Mouse (Mus musculus): ENCODE results near the gene Laptm5.
A peak's percentile ranks its signal among the peaks of the same experiment; 100 is the strongest.

Gene Laptm5

DNA sequence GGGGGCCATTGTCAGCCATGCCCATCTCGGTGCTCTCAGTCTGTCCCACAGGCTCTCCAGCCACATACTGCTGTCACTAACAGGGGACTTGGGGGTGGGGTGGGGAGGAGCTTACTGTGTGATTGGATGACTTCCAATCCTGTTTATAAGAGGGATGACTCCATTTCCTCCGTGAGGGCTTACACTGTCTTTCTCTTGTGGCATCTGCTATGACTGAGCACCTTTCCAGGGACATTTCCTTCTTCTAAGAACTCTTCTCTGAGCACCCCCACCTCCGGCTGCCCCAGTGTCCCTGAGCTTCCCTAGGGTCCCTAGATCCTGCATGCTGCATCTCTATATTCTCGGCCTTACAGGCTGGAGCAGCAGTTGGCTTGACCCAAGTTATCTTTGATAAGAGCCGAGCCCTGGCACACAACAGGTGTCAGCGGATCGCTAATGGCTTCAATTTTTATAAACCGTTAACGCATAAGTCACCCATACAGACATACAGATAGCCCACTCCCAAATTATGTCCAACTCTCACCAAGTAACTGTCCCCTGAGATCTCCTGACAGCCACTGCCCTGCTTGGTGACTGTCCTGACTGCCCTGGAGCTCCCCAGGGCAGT lies 6.9 kb downstream of the Laptm5 start:
- DNase-seq (ENCODE audit: low read depth, low spot score) = no peak

DNA sequence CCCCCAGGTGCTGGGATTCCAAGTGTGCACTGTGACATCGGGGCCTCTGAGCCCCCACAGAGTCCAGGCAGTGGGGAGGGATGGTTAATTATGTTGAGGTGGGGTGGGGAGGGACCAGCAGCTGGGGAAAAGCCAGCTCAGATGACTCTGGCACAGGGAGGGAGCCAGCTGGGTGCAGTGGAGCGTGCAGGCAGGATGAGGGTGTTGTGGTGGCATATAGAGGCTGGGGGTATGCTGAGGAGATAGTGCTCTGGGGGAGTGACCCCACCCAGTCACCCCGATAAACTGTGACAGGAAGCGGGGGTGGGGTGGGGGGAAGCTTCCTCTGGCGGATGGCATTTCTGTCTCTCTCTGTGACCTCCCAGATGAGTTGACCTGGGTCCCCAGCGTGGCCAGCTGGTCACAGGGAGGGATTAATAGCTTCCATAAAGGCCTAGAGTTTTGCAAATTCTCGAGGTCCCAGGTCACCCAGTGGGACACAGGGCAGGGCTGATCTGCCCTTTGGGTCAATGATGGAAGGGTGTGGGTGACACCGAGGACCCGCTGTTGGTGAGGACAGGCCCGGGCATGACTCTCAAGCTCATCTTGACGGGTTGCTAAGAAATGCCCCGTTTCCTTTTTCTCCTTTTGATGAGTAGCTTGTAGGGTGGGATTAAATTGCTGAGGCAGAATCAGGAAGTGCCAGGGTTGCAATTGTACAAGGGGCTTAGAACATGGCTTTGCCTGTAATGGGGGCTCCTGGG lies 8.2 kb downstream of the Laptm5 start:
- DNase-seq (ENCODE audit: low read depth, low spot score) = no peak

DNA sequence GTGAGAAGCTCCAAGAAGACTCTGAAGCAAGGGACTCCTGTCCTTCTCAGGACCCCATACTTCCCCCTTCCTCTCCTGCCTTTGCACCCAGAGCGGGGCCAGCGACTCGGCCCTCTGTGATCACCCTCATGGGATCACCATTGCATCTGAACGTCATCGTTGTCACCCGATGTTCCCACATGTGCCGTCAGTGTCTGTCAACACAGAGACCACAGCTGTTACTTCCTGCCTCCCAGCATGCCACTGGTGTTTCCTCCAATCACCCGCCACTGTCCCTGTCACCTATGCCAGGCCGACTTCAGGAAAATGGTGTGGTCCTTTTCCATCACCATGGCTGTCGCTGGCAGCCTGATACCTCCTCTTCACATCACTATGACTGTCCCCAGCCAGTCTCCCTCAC lies 9.1 kb downstream of the Laptm5 start:
- DNase-seq (ENCODE audit: low read depth, low spot score) = no peak

DNA sequence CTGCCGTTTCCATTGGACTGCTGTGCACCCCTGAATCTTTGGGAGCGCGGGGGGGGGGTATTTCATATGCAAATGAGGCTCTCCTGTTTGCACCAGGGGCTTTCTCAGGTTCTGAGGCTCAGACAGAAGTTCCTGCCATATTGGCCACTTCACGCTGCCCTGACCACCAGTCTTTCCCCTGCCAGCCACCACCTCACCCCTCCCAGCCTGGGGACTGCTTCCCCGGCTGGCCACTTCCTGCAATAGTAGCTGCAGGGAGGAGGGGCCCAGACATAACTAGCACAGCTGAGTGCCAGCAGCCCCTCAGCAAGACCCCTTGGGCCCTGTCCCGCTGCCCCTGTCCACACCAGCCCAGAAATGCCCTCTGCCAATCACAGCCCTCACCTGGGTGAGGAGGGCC lies 13.3 kb downstream of the Laptm5 start:
- no peak for DNase-seq (ENCODE audit: low read depth, low spot score)

- DNase-seq (ENCODE audit: low read depth, low spot score) = no peak
These were observed 14.9 kb downstream of the Laptm5 start for GRCm38 (mm10) chr4:130927821-130928220.

- no peak for DNase-seq (ENCODE audit: low read depth, low spot score)
These were observed 29.7 kb downstream of the Laptm5 start for GRCm38 (mm10) chr4:130942644-130943043.

GRCm38 (mm10) chr4:130944112-130944511 lies 31.2 kb downstream of the Laptm5 start, which contains the start of gene Matn1:
Matn1 (plus strand) TSS chr4:130944385.
- no peak for DNase-seq (ENCODE audit: low read depth, low spot score)

GRCm38 (mm10) chr4:130944779-130945178 lies 31.9 kb downstream of the Laptm5 start:
- DNase-seq (ENCODE audit: low read depth, low spot score) = no peak

- DNase-seq (ENCODE audit: low read depth, low spot score) = peak; percentile 70
These were observed 34.2 kb downstream of the Laptm5 start for GRCm38 (mm10) chr4:130947094-130947647.

GRCm38 (mm10) chr4:130949821-130950384 lies 37.0 kb downstream of the Laptm5 start:
- no peak for DNase-seq (ENCODE audit: low read depth, low spot score)

- DNase-seq (ENCODE audit: low read depth, low spot score) = no peak
These were observed 39.6 kb downstream of the Laptm5 start for GRCm38 (mm10) chr4:130952531-130952930.

- no peak for DNase-seq (ENCODE audit: low read depth, low spot score)
These were observed 44.2 kb downstream of the Laptm5 start for GRCm38 (mm10) chr4:130957156-130957555.

GRCm38 (mm10) chr4:130958812-130959211 lies 45.9 kb downstream of the Laptm5 start:
- no peak for DNase-seq (ENCODE audit: low read depth, low spot score)

DNA sequence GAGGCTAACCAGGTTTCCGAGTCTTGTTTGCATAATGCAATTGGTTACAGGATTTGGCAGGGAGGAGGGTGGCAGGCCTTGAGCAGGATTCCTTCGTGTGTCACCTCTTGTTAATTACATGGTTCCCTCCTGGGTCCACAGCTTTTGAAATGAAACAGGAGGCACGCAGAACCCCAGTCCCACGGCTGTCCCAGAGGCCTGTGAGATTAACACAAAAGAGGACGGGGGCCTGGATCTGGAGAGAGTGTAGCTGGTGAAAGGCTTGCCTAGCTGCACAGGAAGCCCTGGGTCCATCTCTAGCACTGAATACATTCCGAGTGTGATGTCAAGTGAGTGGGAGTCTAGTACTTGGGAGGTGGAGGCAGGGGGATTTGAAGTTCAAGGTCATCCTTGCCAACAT lies 46.8 kb downstream of the Laptm5 start:
- no peak for DNase-seq (ENCODE audit: low read depth, low spot score)

DNA sequence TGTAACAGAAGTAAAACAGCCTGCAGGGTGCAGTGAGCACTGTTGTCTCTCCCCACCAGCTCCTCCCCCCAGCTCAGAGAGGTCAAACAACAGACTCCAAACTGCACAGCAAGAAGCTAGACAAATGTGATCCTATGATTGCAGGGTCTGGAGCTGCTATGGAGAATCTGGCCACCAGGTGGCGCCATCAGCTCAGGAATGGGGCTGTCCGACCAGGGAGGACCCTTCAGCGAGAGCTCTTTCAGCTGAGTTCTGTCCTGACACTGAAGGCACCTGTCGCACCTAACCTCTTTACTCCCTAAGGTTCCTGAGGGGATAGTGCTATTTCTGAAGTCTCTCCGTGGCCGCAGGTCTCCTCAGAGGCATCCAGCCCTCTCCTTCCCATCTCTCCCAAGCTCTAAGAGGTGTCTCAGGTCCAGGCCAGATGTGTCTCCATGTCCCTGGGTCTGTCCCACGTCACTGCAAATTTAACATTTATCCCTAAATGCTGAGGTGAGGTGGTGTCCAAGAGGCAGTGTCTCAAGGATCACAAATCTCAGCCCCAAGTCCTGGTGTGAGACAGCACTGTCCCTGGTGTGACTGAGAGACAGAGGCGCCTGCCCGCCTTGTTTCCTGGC lies 47.3 kb downstream of the Laptm5 start:
- DNase-seq (ENCODE audit: low read depth, low spot score) = peak; percentile 80

DNA sequence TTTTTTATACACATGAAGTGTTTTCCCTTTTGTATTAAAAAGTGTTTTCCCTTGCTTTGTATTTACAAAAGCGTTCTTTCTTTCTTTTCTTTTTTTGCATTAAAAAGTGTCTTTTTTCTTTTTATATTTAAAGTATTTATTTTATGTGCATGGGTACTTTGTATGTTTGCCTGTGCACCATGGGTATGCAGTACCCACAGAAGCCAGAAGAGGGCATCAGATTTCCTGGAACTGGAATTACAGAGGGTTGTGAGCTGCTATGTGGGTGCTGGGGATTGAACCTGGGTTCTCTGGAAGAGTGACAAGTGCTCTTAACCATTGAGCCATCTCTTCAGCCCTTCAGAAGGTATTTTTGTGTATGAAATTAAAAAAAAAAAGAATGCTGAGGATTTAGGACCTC lies 58.4 kb downstream of the Laptm5 start:
- no peak for DNase-seq (ENCODE audit: low read depth, low spot score)

DNA sequence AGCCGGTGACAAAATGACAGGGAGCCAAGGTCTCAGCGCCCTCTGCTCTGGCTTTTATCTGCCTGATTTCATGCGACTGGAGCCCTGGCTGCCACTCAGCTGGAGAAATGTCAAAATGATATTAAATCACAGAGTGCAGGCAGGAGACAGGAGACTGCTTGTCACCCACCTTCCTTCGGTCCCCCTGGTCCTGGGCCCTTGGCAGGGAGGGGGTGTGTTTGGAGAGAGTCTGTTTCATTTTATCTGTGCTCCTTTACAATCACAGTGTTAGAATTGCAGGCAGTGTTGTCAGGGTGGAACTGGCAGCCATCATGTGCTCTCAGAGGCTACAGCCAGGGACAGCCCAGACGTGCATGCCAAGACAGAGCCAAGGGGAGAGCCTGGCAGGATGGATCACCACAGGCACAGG lies 59.5 kb downstream of the Laptm5 start:
- no peak for DNase-seq (ENCODE audit: low read depth, low spot score)

- DNase-seq (ENCODE audit: low read depth, low spot score) = no peak
These were observed 60.7 kb downstream of the Laptm5 start for GRCm38 (mm10) chr4:130973332-130974263.

GRCm38 (mm10) chr4:130978981-130979380 lies 66.1 kb downstream of the Laptm5 start:
- DNase-seq (ENCODE audit: low read depth, low spot score) = no peak

DNA sequence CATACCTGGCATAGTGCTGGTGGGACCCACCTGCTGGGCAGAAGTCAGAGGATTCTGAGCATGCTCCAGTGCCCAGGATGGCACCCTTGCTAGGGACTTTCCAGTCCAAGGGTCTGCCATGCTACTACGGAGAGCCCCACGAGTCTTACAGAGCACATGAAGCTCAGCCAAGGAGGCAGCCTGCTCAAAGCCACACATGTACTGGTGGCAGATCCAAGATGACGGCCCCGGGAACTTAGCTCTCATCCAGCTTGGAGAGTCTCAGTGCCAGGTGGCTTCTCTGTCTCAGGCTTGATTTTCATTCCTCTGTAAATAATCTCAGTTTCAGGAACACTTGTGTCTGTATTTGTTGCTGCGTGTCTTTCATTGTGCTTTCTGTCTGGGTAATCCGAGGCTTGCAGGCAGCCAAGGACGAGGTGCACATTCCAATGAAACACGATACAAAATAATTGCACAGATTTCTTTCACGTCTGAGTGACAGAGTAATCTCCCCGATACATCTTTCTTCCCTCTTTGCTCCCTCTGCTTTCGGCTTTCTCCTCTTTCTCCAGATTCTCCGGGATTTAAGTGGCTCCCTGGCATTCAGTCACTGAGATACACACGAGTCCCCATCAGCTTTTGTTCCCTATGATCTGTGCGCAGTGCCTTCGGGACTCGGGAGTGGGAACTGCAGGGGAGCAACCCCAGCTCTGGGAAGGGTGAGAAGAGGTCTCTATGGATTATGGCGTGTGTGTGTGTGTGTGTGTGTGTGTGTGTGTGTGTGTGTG lies 71.7 kb downstream of the Laptm5 start:
- DNase-seq (ENCODE audit: low read depth, low spot score) = peak; percentile 4
